8 mouse cellular contexts compared by ENCODE assay signal in the genomic region with DNA sequence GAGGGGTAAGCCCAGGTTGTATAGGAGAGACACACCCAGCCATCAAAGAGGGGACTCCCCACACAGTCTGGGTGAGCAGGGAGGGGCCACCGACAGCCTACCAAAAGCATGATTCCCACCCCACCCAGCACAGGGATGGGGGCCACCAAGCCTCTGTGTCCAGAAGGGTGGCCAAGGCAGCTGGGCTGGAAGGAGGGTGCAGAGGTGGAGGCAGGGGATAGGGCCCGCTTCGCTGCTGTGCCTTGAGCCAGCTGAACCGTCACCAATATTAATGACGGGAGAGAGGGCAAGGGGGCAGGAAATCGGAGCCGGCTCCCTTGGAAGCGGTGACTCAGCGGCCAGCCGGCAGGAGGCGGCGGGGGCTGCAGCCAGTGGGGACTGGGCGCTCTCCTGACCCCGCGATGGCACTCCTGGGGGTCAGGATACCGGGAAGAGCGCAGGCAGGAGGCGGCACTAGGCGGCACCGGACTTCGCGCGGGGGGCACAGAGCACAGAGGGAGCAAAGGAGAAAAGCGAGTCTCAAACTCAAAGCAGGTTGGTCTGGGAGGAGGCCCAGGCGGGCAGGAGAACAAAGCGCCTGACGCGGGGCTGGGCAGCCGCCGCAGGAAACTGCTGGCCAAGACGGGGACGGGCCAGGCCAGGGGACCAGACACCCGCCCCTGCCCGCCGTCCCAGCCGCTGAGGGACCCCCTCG. TPM values are rescaled to one million over a fixed set of nuclear protein-coding genes. Genes with fewer than 3 reads are reported as not detected.
A peak's percentile ranks its signal among the peaks of the same experiment; 100 is the strongest.
DNase-seq lines count a peak whose midpoint lies in the region; ATAC-seq and TF ChIP-seq lines count a peak whose summit lies in the region.

No protein-coding gene starts in this region.

- no peaks in the 10 kb centered on the region for H3K4me1 ChIP-seq in liver, adult 2 months (ENCODE audit: control insufficient read depth, insufficient read depth, low read length)
- peaks cover 9% of the 10 kb centered on the region for H3K4me1 ChIP-seq in intestine, embryonic 15.5 days (replicated peaks)
- no peaks in the 10 kb centered on the region for H3K4me1 ChIP-seq in liver, embryonic 16.5 days (ENCODE audit: control insufficient read depth, low read depth, low read length)

- H3K36me3 ChIP-seq in liver, adult 2 months (ENCODE audit: control insufficient read depth, insufficient read depth, low read length) = no peaks in the 10 kb centered on the region
- H3K36me3 ChIP-seq in intestine, embryonic 15.5 days = no peaks in the 10 kb centered on the region
- H3K36me3 ChIP-seq in liver, embryonic 16.5 days (ENCODE audit: control insufficient read depth, insufficient read depth) = no peaks in the 10 kb centered on the region

- TF ChIP-seq CTCF in liver, adult 2 months (IDR thresholded peaks at IDR 0.05; ENCODE audit: low read depth, low read length) = no peak
- TF ChIP-seq CTCF in gastrocnemius, adult 2 months (IDR thresholded peaks at IDR 0.05) = peak; percentile 19; the same call in 1 of the 2 replicates

- H3K4me2 ChIP-seq in intestine, embryonic 15.5 days (replicated peaks) = peak overlapping the region; percentile 80
- H3K4me2 ChIP-seq in liver, embryonic 16.5 days (ENCODE audit: low read depth, low read length) = peak overlapping the region; percentile 36

- 0 out of 2 replicates have a peak overlapping the region, but pooled peaks have one; percentile 7 for H3K4me3 ChIP-seq in liver, adult 2 months (ENCODE audit: insufficient read depth, low read depth, low read length)
- peak overlapping the region; percentile 71 for H3K4me3 ChIP-seq in gastrocnemius, adult 2 months
- peak overlapping the region; percentile 32 for H3K4me3 ChIP-seq in intestine, embryonic 15.5 days (replicated peaks)
- peak overlapping the region; percentile 26; the same call in 1 of the 2 replicates for H3K4me3 ChIP-seq in liver, embryonic 16.5 days (ENCODE audit: low read depth, low read length)

- intact Hi-C loops in gastrocnemius, adult 2 months (cut with DNase I) = no loop called here
- intact Hi-C loops in left cerebral cortex, postnatal 14 days (cut with DNase I) = no loop called here

- peaks cover 5% of the 10 kb centered on the region for H3K27me3 ChIP-seq in liver, adult 2 months (ENCODE audit: control insufficient read depth, insufficient read depth, low read length)
- H3K27me3 ChIP-seq in intestine, embryonic 15.5 days (replicated peaks) = peaks cover 4% of the 10 kb centered on the region; the same call in 1 of the 2 replicates
- H3K27me3 ChIP-seq in liver, embryonic 16.5 days (ENCODE audit: control insufficient read depth, insufficient read depth, low read depth, low read length) = peaks cover 33% of the 10 kb centered on the region

- no peak for TF ChIP-seq POLR2A in liver, adult 2 months (IDR thresholded peaks at IDR 0.05; ENCODE audit: extremely low read depth, insufficient read depth, low read length)

- H3K79me2 ChIP-seq in liver, adult 2 months (ENCODE audit: control insufficient read depth, insufficient read depth, low read length) = no peaks in the 10 kb centered on the region

- no peak overlapping the region for H3K27ac ChIP-seq in liver, adult 2 months (replicated peaks; ENCODE audit: insufficient read depth, low read depth, low read length)
- H3K27ac ChIP-seq in gastrocnemius, adult 2 months = peak overlapping the region; percentile 77
- no peak overlapping the region for H3K27ac ChIP-seq in intestine, embryonic 15.5 days
- no peak overlapping the region for H3K27ac ChIP-seq in liver, embryonic 16.5 days (ENCODE audit: low read length)

- no peaks in the 10 kb centered on the region for H3K9me3 ChIP-seq in intestine, embryonic 15.5 days
- no peaks in the 10 kb centered on the region for H3K9me3 ChIP-seq in liver, embryonic 16.5 days (replicated peaks; ENCODE audit: control insufficient read depth, low read length)

- 4% methylated on average over 37 of the region's 37 CpGs for WGBS in liver, adult 2 months
- 3% methylated on average over 37 of the region's 37 CpGs for WGBS in intestine, embryonic 15.5 days
- whole genome bisulfite sequencing in liver, embryonic 16.5 days (ENCODE audit: insufficient replicate concordance) = 1% methylated on average over 35 of the region's 37 CpGs

- no peak overlapping the region for H3K9ac ChIP-seq in liver, adult 2 months (ENCODE audit: low read depth, low read length)
- peak overlapping the region; percentile 29 for H3K9ac ChIP-seq in intestine, embryonic 15.5 days
- H3K9ac ChIP-seq in liver, embryonic 16.5 days (ENCODE audit: low read depth, low read length) = no peak overlapping the region

- ATAC-seq in intestine, embryonic 15.5 days = peak; percentile 72
- peak; percentile 16; the same call in 1 of the 2 replicates for ATAC-seq in liver, embryonic 16.5 days (ENCODE audit: low read depth)

- no peak for DNase-seq in liver, adult 2 months (ENCODE audit: extremely low read depth, low read depth, low spot score)
- no peak for DNase-seq in liver
- peak; percentile 75 for DNase-seq in gastrocnemius, adult 2 months
- DNase-seq in yolk sac, embryonic 10.5 days (ENCODE audit: low spot score) = peak; percentile 40
- no peak for DNase-seq in cerebellum, adult 18-20 months
- no peak for DNase-seq in left cerebral cortex, postnatal 14 days (ENCODE audit: low spot score in 2 of 2)

RNA-seq across cellular contexts. Expression of a gene that starts 24.5 kb away (rescaled TPM):
- total RNA-seq in liver, adult 2 months (2014; rRNA removed) = not detected in 2 replicates
- not detected in 2 replicates for polyA plus RNA-seq in liver, adult 2 months (2012; rRNA removed)
- 1 to 10 TPM in 1 of 2 experiments, under 1 TPM in 1; 0.89 to 2.5 TPM for total RNA-seq in gastrocnemius, adult 2 months (2021)
- polyA plus RNA-seq in intestine, embryonic 15.5 days (2015; fragmentation: Nextera tagmentation; extraction: Ambion mirVana) = 1.9 and 2.4 TPM in 2 replicates
- 0.15 TPM in 2 replicates for polyA plus RNA-seq in liver, embryonic 16.5 days (2015; fragmentation: Nextera tagmentation; extraction: Ambion mirVana)
- total RNA-seq in left cerebral cortex, postnatal 14 days (2021) = 1 to 10 TPM; 2.5 to 3.7 TPM

RNA-seq across cellular contexts. Expression of a gene that starts 40.3 kb away (rescaled TPM):
- 160 and 197 TPM in 2 replicates for total RNA-seq in liver, adult 2 months (2014; rRNA removed)
- 22.0 and 25.4 TPM in 2 replicates for polyA plus RNA-seq in liver, adult 2 months (2012; rRNA removed)
- 100 to 1,000 TPM; 129 to 144 TPM for total RNA-seq in gastrocnemius, adult 2 months (2021)
- polyA plus RNA-seq in intestine, embryonic 15.5 days (2015; fragmentation: Nextera tagmentation; extraction: Ambion mirVana) = 950 and 1,035 TPM in 2 replicates
- polyA plus RNA-seq in liver, embryonic 16.5 days (2015; fragmentation: Nextera tagmentation; extraction: Ambion mirVana) = 289 and 351 TPM in 2 replicates
- 100 to 1,000 TPM; 157 to 166 TPM for total RNA-seq in left cerebral cortex, postnatal 14 days (2021)

Comparison
In these comparisons a context has a peak if more than half of its experiments do, and no peak if none do; other contexts are left out.
1. DNase-seq: peak in gastrocnemius, adult 2 months (single experiment) and yolk sac, embryonic 10.5 days (single experiment); none in liver, adult 2 months (single experiment), liver (single experiment), cerebellum, adult 18-20 months (0 of 2) and left cerebral cortex, postnatal 14 days (0 of 2).
2. H3K4me3 ChIP-seq: peak in every context shown above with its lines; median percentile 71 in gastrocnemius, adult 2 months; 32 in intestine, embryonic 15.5 days; 26 in liver, embryonic 16.5 days; 7 in liver, adult 2 months.